Mouse (Mus musculus) lung, embryonic 14.5 days (tissue): ENCODE results near the gene Zfp36l1. TPM values are rescaled to one million over a fixed set of nuclear protein-coding genes. Genes with fewer than 3 reads are reported as not detected.

ENCODE experiments used
- ATAC-seq: fragments of 200-750 bp; cut with Nextera tagmentation; 2 replicates; pipeline ENCODE4 v1.8.0; 2017; ENCODE audit warnings: mild to moderate bottlenecking, moderate TSS enrichment, moderate library complexity; ENCODE audit not compliant: insufficient read depth
- DNase-seq: peaks from one replicate; pipeline ENCODE4 v3.0.0-alpha.2; 2015
- H3K27ac ChIP-seq: fragments of 300-500 bp; sonication (generic); 2 replicates; pipeline ENCODE4 v1.5.1; 2014; ENCODE audit warnings: low read depth, mild to moderate bottlenecking, moderate library complexity
- H3K27me3 ChIP-seq: fragments of 300-500 bp; sonication (generic); 2 replicates; pipeline ENCODE4 v1.6.1; 2014; ENCODE audit warnings: low read length, control low read depth; ENCODE audit not compliant: insufficient read depth
- H3K36me3 ChIP-seq: fragments of 300-500 bp; sonication (generic); 2 replicates; pipeline ENCODE4 v1.6.1; 2014; ENCODE audit warnings: control low read depth; ENCODE audit not compliant: insufficient read depth
- H3K4me1 ChIP-seq: fragments of 300-500 bp; sonication (generic); 2 replicates; pipeline ENCODE4 v1.6.1; 2014; ENCODE audit warnings: antibody characterized with exemption, control low read depth; ENCODE audit not compliant: insufficient read depth
- H3K4me2 ChIP-seq: fragments of 300-500 bp; sonication (generic); 2 replicates; pipeline ENCODE4 v1.6.1; 2014; ENCODE audit warnings: mild to moderate bottlenecking
- H3K4me3 ChIP-seq: fragments of 300-500 bp; sonication (generic); 2 replicates; pipeline ENCODE4 v1.5.1; 2014; ENCODE audit warnings: low read depth, low read length
- H3K9ac ChIP-seq: fragments of 300-500 bp; sonication (generic); 2 replicates; pipeline ENCODE4 v1.6.1; 2014
- H3K9me3 ChIP-seq: fragments of 300-500 bp; sonication (generic); 2 replicates; pipeline ENCODE4 v1.6.1; 2016; ENCODE audit warnings: low read depth, low read length, control low read depth
- CTCF ChIP-seq: IDR thresholded peaks from 2 replicates; pipeline ENCODE4 v1.5.1; 2016; ENCODE audit warnings: antibody characterized with exemption, low read depth
- WGBS: fragments of 180-500 bp; shearing (Covaris S2); extraction: QIAGEN DNeasy Blood & Tissue Kit; methylation state at CpG from one replicate; pipeline ENCODE4 v1.1.7; 2014; 5-methylcytosine and 5-hydroxymethylcytosine counted together
- polyA plus RNA-seq: library from polyadenylated mRNA; unstranded; fragments of >200 nt; fragmentation: Nextera tagmentation; extraction: Ambion mirVana; gene quantifications from 2 replicates; pipeline ENCODE4 v1.2.1, GENCODE M21; 2014

Zfp36l1 gene
- polyA plus RNA-seq, 1 experiment from 2014 or later = 190 TPM

DNA sequence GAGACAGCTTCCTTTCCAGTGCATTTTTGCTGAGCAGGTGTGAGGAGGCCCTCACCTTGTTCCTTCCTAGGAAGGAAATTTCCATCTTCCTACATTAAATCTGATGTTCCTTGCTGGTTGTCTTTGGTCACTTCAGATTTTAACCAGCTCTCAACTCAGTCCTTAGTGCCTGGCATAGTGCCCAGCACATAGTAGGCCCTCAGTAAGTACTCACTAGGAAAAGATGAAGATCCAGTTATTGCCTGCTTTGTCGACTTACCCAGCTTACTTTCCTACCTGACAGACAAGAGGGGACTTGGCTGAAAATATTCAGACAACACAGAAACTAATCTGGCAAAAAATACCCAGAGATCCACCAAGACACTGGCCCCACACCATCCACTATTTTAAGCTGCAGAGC lies 8.6 kb upstream of the Zfp36l1 start:
- peaks cover 34% of the 10 kb centered on the region for H3K4me1 ChIP-seq

DNA sequence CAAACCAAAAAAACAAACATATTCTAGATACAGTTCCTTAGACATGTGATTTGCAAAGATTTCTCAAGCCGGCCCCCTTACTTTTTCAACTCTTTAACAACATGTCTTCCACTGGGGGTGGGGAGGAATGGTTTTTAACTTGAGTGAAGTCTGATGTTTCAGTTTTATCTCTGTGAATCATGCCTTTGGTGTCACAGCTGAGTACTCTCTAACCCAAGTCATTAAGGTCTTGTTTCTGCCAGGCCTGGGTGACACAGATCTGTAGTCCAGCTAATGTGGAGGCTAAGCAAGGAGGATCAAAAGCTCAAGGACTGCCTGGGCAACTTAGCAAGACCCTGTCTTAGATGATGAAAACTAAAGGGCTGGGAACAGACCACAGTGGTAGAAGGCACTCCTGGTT lies 5.8 kb upstream of the Zfp36l1 start:
- H3K4me2 ChIP-seq = no peak overlapping the region
- peak overlapping the region; percentile 0; the same call in 1 of the 2 replicates for H3K27ac ChIP-seq
- TF ChIP-seq CTCF = no peak
- H3K4me3 ChIP-seq = no peak overlapping the region
- peaks cover 15% of the 10 kb centered on the region; the same call in 1 of the 2 replicates for H3K36me3 ChIP-seq
- no peak overlapping the region for H3K9ac ChIP-seq
- H3K4me1 ChIP-seq = peaks cover 22% of the 10 kb centered on the region
- no peaks in the 10 kb centered on the region for H3K9me3 ChIP-seq
- ATAC-seq (no peak), DNase-seq (peak; percentile 14)
- H3K27me3 ChIP-seq = no peaks in the 10 kb centered on the region
- 77% methylated on average over 1 of the region's 1 CpGs for WGBS

More for the DNA sequence above, 8.6 kb upstream of the Zfp36l1 start:
- ATAC-seq (no peak), DNase-seq (no peak)
- peak overlapping the region; percentile 75 for H3K27ac ChIP-seq
- no peak overlapping the region for H3K9ac ChIP-seq
- H3K4me3 ChIP-seq = no peak overlapping the region
- no peaks in the 10 kb centered on the region for H3K27me3 ChIP-seq
- 65% methylated on average over 1 of the region's 1 CpGs for WGBS
- TF ChIP-seq CTCF = no peak
- H3K9me3 ChIP-seq = no peaks in the 10 kb centered on the region
- H3K4me2 ChIP-seq = no peak overlapping the region
- H3K36me3 ChIP-seq = peaks cover 24% of the 10 kb centered on the region; the same call in 1 of the 2 replicates

DNA sequence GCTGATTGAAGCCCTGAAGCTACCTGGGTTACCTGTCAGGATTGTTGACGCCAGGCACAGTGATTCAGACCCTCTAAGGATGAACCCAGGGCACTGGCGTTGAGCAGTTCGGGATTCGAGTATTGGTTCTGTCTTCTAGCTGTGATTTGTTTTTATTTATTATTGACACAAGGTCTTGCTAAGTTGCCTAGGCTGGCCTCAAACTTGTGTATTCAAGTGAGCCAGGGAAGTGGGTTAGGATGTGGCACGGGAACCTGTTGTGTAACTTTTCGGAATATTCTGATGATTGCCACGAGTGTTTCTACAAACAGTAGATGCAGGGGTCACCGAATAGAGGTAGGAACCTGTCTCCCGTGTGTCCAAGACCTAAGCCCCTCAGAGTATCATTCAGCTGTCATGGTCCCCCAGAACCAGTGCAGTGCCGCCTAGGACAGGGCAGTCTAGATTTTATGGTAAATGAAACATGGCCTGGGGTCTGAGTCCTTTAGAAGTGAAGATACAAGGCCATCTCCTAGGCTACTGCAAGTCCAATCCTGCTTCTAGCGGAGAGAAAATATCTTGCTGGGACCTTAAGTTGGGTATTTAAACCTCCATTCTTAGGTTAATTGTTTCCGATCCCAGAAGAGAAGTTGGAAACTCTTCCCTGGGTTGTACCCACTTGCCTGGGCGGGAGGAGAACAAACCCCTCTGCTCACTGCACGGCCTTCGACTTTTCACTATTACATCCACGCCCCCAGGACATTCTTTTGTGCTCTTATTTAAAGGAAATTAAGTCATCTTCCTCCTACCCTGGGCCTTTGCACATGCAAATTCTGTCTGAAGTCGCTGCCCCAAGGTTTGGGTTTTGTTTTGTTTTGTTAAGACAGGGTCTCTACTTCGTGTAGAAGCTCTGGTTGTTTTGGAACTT lies 3.6 kb upstream of the Zfp36l1 start:
- no peak for TF ChIP-seq CTCF
- Histone ChIP-seq H3K9me3 (no peaks in the 10 kb centered on the region), H3K27me3 (no peaks in the 10 kb centered on the region), H3K4me1 (peaks cover 7% of the 10 kb centered on the region; the same call in 1 of the 2 replicates), H3K4me3 (peak overlapping the region; percentile 96), H3K4me2 (peak overlapping the region; percentile 98), H3K27ac (peak overlapping the region; percentile 99), H3K36me3 (peaks cover 18% of the 10 kb centered on the region; the same call in 1 of the 2 replicates), H3K9ac (peak overlapping the region; percentile 89)
- 40% methylated on average over 18 of the region's 18 CpGs for WGBS
- DNase-seq = peak; percentile 23
- no peak; the same call in 1 of the 2 replicates for ATAC-seq

DNA sequence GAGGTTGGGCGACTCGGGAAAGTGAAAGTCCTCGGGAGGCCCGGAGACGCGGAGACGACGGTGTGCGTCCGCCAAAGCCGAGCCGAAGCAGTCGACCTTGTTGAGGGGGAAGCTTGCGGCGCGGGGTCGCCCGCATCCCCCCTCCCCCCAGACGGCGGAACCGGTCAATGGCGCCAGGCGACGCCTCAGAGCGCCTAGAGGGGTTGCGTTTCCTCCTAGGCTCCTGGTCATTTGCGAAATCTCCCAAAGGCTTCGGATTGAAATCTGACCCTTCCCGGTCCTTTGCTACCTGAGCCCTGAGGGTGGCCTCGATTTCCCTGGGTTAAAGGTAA lies 3.0 kb upstream of the Zfp36l1 start:
- peak overlapping the region; percentile 89 for H3K9ac ChIP-seq
- TF ChIP-seq CTCF = no peak
- peaks cover 23% of the 10 kb centered on the region; the same call in 1 of the 2 replicates for H3K36me3 ChIP-seq
- no peaks in the 10 kb centered on the region for H3K9me3 ChIP-seq
- WGBS = under 1% methylated on average over 30 of the region's 30 CpGs
- ATAC-seq = peak; percentile 12; the same call in 1 of the 2 replicates
- peak overlapping the region; percentile 98 for H3K4me2 ChIP-seq
- H3K4me1 ChIP-seq = peaks cover 7% of the 10 kb centered on the region; the same call in 1 of the 2 replicates
- DNase-seq = no peak
- no peaks in the 10 kb centered on the region for H3K27me3 ChIP-seq
- peak overlapping the region; percentile 99 for H3K27ac ChIP-seq
- H3K4me3 ChIP-seq = peak overlapping the region; percentile 96

DNA sequence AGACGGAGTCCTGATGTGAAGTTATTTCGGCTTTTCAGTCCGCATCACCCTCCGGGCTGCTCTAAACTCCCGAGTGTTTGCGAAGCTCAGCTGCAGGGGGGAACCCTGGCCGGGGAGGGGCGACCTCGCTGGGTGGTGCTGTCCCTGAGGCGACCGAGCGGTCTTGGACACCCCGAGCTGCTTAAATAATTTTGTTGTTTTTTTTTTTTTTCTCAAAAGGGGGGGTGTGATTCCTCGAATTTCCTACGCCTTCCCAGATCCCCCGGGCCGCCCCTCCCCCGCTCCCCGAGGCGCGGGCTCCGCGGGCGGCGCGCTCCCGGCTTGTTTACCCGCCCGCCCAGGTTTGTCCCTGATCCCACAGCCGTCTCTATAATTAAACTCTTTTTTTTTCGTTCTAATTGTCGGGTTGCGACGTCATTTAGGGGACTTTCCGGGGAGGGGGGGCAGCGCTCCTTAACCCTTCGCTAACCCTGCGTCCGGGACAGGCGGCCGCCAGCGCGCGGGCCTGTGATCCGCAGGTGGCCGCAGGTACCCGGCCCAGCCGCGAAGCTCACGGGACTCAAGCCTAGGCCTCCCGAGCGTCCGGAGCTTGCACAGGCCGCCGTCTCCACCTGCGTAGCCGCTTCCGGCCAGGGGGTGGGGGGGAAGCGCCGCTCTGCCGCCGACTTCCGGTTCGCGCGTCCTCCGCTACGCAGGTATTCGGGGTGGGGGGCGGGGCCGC lies 2.5 kb upstream of the Zfp36l1 start:
- TF ChIP-seq CTCF = no peak
- peak overlapping the region; percentile 96 for H3K4me3 ChIP-seq
- H3K4me1 ChIP-seq = peaks cover 7% of the 10 kb centered on the region; the same call in 1 of the 2 replicates
- DNase-seq (peak; percentile 84), ATAC-seq (peak; percentile 46)
- peak overlapping the region; percentile 99 for H3K27ac ChIP-seq
- H3K9me3 ChIP-seq = no peaks in the 10 kb centered on the region
- peaks cover 22% of the 10 kb centered on the region for H3K36me3 ChIP-seq
- H3K9ac ChIP-seq = peak overlapping the region; percentile 89
- under 1% methylated on average over 71 of the region's 71 CpGs for WGBS
- H3K4me2 ChIP-seq = peak overlapping the region; percentile 98
- no peaks in the 10 kb centered on the region for H3K27me3 ChIP-seq

DNA sequence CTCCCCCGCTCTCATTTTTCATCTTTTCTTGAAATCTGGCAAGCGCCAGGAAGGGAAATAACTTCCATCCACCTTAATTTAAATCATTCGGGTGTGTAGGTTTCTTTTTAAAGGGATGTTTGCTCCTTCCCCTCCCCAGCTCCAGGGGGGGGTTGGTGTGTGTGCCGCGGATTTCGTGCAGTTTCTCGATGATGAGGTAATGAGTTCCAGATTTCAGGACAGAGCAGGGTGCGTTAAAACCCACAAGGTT lies 2.0 kb upstream of the Zfp36l1 start:
- peak overlapping the region; percentile 98 for H3K4me2 ChIP-seq
- peak overlapping the region; percentile 99 for H3K27ac ChIP-seq
- no peak for DNase-seq
- under 1% methylated on average over 8 of the region's 8 CpGs for WGBS
- H3K27me3 ChIP-seq = no peaks in the 10 kb centered on the region
- TF ChIP-seq CTCF = no peak
- no peak for ATAC-seq
- peak overlapping the region; percentile 96 for H3K4me3 ChIP-seq
- peak overlapping the region; percentile 89 for H3K9ac ChIP-seq
- peaks cover 27% of the 10 kb centered on the region for H3K36me3 ChIP-seq
- no peaks in the 10 kb centered on the region for H3K9me3 ChIP-seq
- H3K4me1 ChIP-seq = peaks cover 7% of the 10 kb centered on the region; the same call in 1 of the 2 replicates
